Mouse (Mus musculus): Measurements from ENCODE around the gene Ak9.

DNA sequence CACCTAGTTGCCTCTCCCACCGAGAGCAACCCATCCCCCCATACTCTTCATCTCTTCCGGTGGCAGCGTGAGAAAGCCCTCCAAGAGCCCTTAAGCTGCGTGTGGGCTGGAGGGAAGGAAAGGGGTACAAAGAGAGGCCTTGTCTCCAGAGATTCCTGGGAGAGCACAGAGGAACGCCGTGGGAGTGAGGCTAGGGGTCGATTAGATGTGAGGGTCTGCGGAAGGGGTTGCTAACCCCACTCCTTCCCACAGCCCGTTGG, 173.2 kb downstream of the Ak9 start:
- TF ChIP-seq POLR2A (IDR thresholded peaks at IDR 0.05; ENCODE audit: control insufficient read depth, low read depth, low read length) (no peak), CTCF (IDR thresholded peaks at IDR 0.05; ENCODE audit: control insufficient read depth, insufficient read depth, insufficient replicate concordance, low read depth, low read length) (no peak)
